Mouse (Mus musculus) ES-E14 (cell line): ENCODE results near the gene Fen1.

Source experiments
- HCFC1 ChIP-seq: IDR thresholded peaks from 2 replicates; pipeline ENCODE4 v1.6.1; 2012; ENCODE audit warnings: low read length, inconsistent platforms, borderline replicate concordance; ENCODE audit not compliant: insufficient read depth
- ZNF384 ChIP-seq: IDR thresholded peaks from 2 replicates; pipeline ENCODE4 v1.6.1; 2012; ENCODE audit warnings: low read depth, low read length, inconsistent platforms

DNA sequence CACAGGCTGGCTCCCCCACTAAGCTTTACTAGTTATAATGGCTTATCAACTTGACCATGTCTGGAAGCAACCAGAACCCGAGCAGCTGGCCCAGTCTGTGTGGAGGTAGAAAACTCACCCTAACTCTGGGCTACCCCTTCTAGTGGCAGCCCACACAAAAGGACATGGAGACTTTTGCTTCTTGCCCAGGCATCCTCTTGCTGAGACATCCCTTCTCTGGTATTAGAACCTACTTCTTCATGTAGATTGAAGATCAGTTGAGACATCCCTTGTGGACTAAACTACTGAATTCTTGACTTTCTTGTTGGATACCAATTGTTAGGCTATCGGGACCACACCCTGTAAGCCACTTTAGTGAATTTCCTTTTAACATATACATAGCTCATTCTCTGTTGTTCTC lies 5.7 kb downstream of the Fen1 start:
- TF ChIP-seq HCFC1: no peak
- TF ChIP-seq ZNF384: no peak
